Mouse (Mus musculus) myocyte (in vitro differentiated cells): ENCODE results near the gene Ccdc171.

ENCODE experiments used
- E2F4 ChIP-seq: IDR thresholded peaks from one replicate; pipeline ENCODE4 v1.6.1; 2011; ENCODE audit warnings: mild to moderate bottlenecking, control low read depth, moderate library complexity; ENCODE audit not compliant: insufficient read depth
- MAX ChIP-seq: IDR thresholded peaks from one replicate; pipeline ENCODE4 v1.6.1; 2011; ENCODE audit warnings: low read depth, mild to moderate bottlenecking, control low read depth
- MYOD1 ChIP-seq, 3 experiments: IDR thresholded peaks; one replicate each; pipeline ENCODE4 v1.6.1; 2011; ENCODE audit warnings: control low read depth in 2 of 3, low read depth in 2 of 3, mild to moderate bottlenecking in 2 of 3, moderate library complexity in 1 of 3; ENCODE audit not compliant: insufficient read length in 2 of 3, control insufficient read depth in 1 of 3
- MYOG ChIP-seq, 3 experiments: IDR thresholded peaks; one replicate each; pipeline ENCODE4 v1.6.1; 2011; ENCODE audit warnings: control low read depth in 2 of 3, low read depth in 2 of 3, mild to moderate bottlenecking in 2 of 3; ENCODE audit not compliant: insufficient read length in 2 of 3, control insufficient read depth in 1 of 3, insufficient read depth in 1 of 3
- POLR2A ChIP-seq: IDR thresholded peaks from one replicate; pipeline ENCODE4 v1.6.1; 2011; ENCODE audit warnings: low read depth, mild to moderate bottlenecking, control low read depth, moderate library complexity; ENCODE audit not compliant: insufficient read length
- TCF12 ChIP-seq: IDR thresholded peaks from one replicate; pipeline ENCODE4 v1.6.1; 2011; ENCODE audit warnings: mild to moderate bottlenecking, control low read depth; ENCODE audit not compliant: poor library complexity, insufficient read depth, severe bottlenecking
- TCF3 ChIP-seq: IDR thresholded peaks from one replicate; pipeline ENCODE4 v1.6.1; 2011; ENCODE audit warnings: low read depth, control low read depth; ENCODE audit not compliant: insufficient read length

GRCm38 (mm10) chr4:83519807-83520206 is 5.5 kb upstream of the Ccdc171 start:
- TF ChIP-seq TCF3 (no peak), MYOD1 (IDR thresholded peaks at IDR 0.05; ENCODE audit: control insufficient read depth in 1 of 3, insufficient read length in 2 of 3, low read depth in 2 of 3) (no peak), POLR2A (no peak), TCF12 (no peak), MAX (no peak), E2F4 (no peak), MYOG (IDR thresholded peaks at IDR 0.05; ENCODE audit: control insufficient read depth in 1 of 3, insufficient read depth in 1 of 3, insufficient read length in 2 of 3, low read depth in 2 of 3) (no peak)
